Mouse (Mus musculus) midbrain, embryonic 11.5 days (tissue): Measurements from ENCODE around the gene Diras1. TPM values are rescaled to one million over a fixed set of nuclear protein-coding genes. Genes with fewer than 3 reads are reported as not detected.

Source experiments
- ATAC-seq: fragments of 200-750 bp; cut with Nextera tagmentation; 2 replicates; pipeline ENCODE4 v1.8.0; 2017; ENCODE audit warnings: moderate TSS enrichment, moderate library complexity; ENCODE audit not compliant: low FRiP score
- DNase-seq: peaks from one replicate; pipeline ENCODE4 v3.0.0; 2015; ENCODE audit warnings: low spot score; ENCODE audit errors: missing footprints
- H3K27ac ChIP-seq: fragments of 300-500 bp; sonication (generic); 2 replicates; pipeline ENCODE4 v1.5.1; 2014; ENCODE audit warnings: low read depth, low read length
- H3K27me3 ChIP-seq: fragments of 300-500 bp; sonication (generic); 2 replicates; pipeline ENCODE4 v1.6.1; 2014; ENCODE audit warnings: mild to moderate bottlenecking, low read length, moderate library complexity, mixed read lengths; ENCODE audit not compliant: control insufficient read depth, insufficient read depth
- H3K36me3 ChIP-seq: fragments of 300-500 bp; sonication (generic); 2 replicates; pipeline ENCODE4 v1.6.1; 2014; ENCODE audit warnings: mild to moderate bottlenecking, low read length, moderate library complexity, mixed read lengths; ENCODE audit not compliant: control insufficient read depth, insufficient read depth
- H3K4me1 ChIP-seq: fragments of 300-500 bp; sonication (generic); 2 replicates; pipeline ENCODE4 v1.6.1; 2014; ENCODE audit warnings: low read length; ENCODE audit not compliant: control insufficient read depth, insufficient read depth
- H3K4me2 ChIP-seq: fragments of 300-500 bp; sonication (generic); 2 replicates; pipeline ENCODE4 v1.6.1; 2014; ENCODE audit warnings: mild to moderate bottlenecking, moderate library complexity
- H3K4me3 ChIP-seq: fragments of 300-500 bp; sonication (generic); 2 replicates; pipeline ENCODE4 v1.5.1; 2014; ENCODE audit warnings: low read depth, low read length
- H3K9ac ChIP-seq: fragments of 300-500 bp; sonication (generic); 2 replicates; pipeline ENCODE4 v1.6.1; 2014; ENCODE audit warnings: low read length
- H3K9me3 ChIP-seq: fragments of 300-500 bp; sonication (generic); 2 replicates; pipeline ENCODE4 v1.6.1; 2016; ENCODE audit warnings: low read length; ENCODE audit not compliant: control insufficient read depth
- WGBS: fragments of 180-500 bp; shearing (Covaris S2); extraction: QIAGEN DNeasy Blood & Tissue Kit; methylation state at CpG from one replicate; pipeline ENCODE4 v1.1.7; 2014; 5-methylcytosine and 5-hydroxymethylcytosine counted together
- polyA plus RNA-seq: library from polyadenylated mRNA; unstranded; fragments of >200 nt; fragmentation: Nextera tagmentation; extraction: Ambion mirVana; gene quantifications from 2 replicates; pipeline ENCODE4 v1.2.1, GENCODE M21; 2014

Gene Diras1
- polyA plus RNA-seq, 1 experiment from 2014 or later = 3.3 TPM

DNA sequence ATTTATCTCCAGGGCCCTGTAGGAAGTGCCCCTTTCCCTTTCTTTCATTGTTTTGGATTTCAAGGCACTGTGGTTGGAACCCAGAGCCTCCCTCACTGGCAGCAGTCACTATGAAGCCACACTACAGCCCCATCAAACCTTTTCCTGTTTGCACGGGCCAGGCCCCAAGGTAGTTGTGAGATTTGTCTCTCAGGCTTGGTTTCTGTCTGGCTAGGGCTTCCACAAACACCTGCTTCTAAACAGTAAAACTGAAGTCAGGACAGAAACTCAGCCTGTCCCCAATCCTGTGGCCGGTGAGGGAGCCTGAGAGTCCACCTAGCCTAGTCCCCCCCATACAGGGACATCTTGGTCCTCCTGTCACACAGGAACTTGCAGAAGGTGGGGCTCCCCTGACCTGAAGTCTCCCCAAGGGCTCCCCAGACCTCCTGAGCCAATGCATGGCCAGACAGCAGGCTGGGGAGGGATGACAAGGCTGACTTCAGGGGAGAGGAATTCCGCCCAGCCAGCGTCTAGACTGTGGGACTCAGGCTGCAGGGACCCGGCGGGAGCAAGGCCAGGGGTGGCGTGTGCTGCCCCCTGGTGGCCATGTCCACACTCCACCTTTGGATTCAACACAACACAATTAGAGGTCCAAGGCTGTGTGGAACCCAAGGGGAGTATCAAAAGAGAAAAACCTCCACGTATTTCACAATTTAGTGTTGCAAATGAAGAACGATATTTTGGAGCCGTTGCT lies 37.6 kb downstream of the Diras1 start:
- Histone ChIP-seq H3K9ac (no peak overlapping the region), H3K27ac (no peak overlapping the region), H3K4me1 (peaks cover 7% of the 10 kb centered on the region), H3K9me3 (no peaks in the 10 kb centered on the region), H3K36me3 (no peaks in the 10 kb centered on the region), H3K27me3 (peaks cover 32% of the 10 kb centered on the region), H3K4me2 (no peak overlapping the region), H3K4me3 (no peak overlapping the region)
- 9% methylated on average over 10 of the region's 10 CpGs for WGBS
- DNase-seq (peak; percentile 98), ATAC-seq (peak; percentile 84)

DNA sequence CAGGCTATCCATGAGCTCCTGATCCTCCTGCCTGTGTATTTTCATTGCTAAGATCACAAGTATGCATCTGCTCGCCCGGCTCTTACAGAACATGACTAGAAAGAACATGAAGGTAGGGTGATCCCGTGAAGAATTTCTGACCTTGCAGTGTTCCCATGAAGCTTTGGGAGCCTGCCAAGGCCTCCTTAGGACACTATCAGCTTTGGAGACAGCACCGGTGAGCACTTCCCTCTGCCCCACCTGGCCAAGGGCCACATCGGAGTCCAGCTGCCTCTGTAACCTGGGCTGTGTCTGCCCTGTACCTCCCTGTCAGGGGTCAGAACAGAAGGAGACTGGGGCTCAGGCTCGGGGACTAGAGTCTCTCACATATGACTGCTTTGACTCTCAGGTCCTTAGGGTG lies 38.7 kb downstream of the Diras1 start:
- Histone ChIP-seq H3K9me3 (no peaks in the 10 kb centered on the region), H3K27ac (no peak overlapping the region), H3K4me3 (no peak overlapping the region), H3K9ac (no peak overlapping the region), H3K27me3 (peaks cover 32% of the 10 kb centered on the region), H3K4me2 (no peak overlapping the region), H3K4me1 (peaks cover 7% of the 10 kb centered on the region), H3K36me3 (no peaks in the 10 kb centered on the region)
- no peak for DNase-seq
- ATAC-seq = no peak
- WGBS = 73% methylated on average over 6 of the region's 6 CpGs

DNA sequence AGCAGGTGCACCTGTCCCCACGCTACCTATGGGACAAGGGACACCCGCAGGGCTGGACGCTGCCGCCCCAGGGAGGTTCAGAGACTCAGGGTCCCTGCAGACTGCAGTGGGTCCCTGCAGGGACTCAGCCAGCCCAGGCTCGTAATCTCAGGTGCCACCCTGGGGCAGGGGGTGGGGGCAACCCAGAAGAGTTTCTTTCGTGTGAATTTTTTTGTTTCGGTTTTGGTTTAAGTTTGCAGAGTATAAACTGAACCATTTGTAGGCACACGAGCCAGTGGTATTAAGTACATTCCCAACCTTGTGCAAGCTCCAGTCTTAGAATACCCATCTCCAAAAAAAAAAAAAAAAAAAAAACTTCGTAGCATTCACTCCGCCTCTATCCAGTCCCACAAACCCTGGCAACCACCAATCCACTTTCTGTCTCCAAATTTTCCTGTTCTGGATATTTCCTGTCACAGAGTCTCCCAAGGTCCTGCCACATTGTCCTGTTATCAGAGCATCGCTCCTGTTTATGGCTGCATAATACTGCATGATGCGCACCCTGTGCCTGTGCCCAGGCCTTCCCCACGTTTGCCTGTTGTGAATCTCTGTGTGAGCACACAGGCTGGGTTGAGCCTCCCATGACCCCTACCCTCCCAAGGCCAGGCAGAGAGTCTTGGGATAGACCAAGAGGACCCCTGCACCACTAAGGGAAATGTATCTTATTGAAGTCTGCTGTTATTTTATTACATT lies 39.3 kb downstream of the Diras1 start:
- Histone ChIP-seq H3K27ac (no peak overlapping the region), H3K4me2 (0 out of 2 replicates have a peak overlapping the region, but pooled peaks have one; percentile 13), H3K36me3 (no peaks in the 10 kb centered on the region), H3K27me3 (peaks cover 32% of the 10 kb centered on the region), H3K4me1 (peaks cover 7% of the 10 kb centered on the region), H3K9me3 (no peaks in the 10 kb centered on the region), H3K9ac (no peak overlapping the region), H3K4me3 (0 out of 2 replicates have a peak overlapping the region, but pooled peaks have one; percentile 5)
- DNase-seq = no peak
- no peak for ATAC-seq
- 32% methylated on average over 13 of the region's 13 CpGs for WGBS

DNA sequence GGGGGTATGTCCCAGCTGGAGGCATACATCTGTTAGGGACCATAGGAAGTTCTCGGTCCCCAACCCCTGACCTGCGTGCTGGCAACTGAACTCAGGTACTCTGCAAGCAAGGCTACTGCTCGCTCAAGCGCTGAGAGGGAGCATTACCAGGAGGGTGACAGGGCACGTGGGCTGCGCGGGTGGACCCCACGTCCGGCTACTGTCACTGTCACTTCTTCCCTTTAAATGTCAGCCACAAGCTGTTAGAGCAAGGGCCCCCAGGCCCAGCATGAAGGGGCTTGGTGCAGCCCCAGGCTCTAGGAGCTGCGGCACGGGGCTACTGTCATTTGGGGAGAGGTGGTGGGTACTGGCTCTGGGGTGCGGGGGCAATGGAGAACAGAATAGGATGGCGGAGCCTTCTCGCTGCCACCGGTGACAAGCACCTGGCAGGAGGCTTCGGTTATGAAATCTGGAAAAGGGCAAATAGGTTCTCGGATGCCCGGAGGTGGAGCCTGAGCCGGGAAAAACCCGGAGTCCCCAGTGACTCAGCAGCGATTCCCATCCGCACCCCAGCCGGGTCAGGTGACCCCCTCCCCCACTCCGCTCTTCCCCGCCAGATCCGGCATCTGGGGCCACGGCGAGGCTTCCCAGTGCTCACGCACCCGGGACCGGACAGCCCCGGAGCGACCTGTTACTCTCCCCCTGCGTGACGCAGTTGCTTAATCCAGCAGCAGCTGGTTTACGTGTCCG lies 40.1 kb downstream of the Diras1 start:
- H3K9ac ChIP-seq = peak overlapping the region; percentile 16; the same call in 1 of the 2 replicates

DNA sequence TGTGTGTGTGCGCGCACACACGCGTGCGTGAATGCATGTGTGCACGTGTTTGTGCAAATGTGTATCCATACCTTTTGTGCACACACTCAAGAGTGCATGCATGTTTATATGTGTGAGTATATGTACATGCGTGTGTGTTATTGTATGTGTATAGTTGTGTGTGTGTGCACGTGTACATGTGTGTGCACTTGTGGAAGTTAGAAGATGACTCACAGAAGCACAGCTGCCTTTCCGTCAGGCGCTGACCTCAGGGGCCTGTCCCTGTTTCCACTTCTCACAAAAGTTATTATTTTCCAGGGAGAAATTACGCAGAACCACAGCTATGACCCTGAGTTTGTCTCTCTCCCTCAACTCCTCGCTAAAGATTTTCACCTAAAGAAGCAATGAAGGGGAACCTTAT lies 41.2 kb downstream of the Diras1 start:
- DNase-seq (no peak), ATAC-seq (no peak)
- WGBS = 91% methylated on average over 12 of the region's 12 CpGs
- Histone ChIP-seq H3K27ac (no peak overlapping the region), H3K4me1 (peaks cover 7% of the 10 kb centered on the region), H3K9ac (no peak overlapping the region), H3K4me3 (no peak overlapping the region), H3K9me3 (no peaks in the 10 kb centered on the region), H3K27me3 (peaks cover 32% of the 10 kb centered on the region), H3K4me2 (no peak overlapping the region), H3K36me3 (no peaks in the 10 kb centered on the region)

More for the DNA sequence above, 40.1 kb downstream of the Diras1 start:
- Histone ChIP-seq H3K4me1 (peaks cover 7% of the 10 kb centered on the region), H3K4me2 (0 out of 2 replicates have a peak overlapping the region, but pooled peaks have one; percentile 13), H3K9me3 (no peaks in the 10 kb centered on the region), H3K27me3 (peaks cover 32% of the 10 kb centered on the region), H3K36me3 (no peaks in the 10 kb centered on the region), H3K4me3 (0 out of 2 replicates have a peak overlapping the region, but pooled peaks have one; percentile 5), H3K27ac (no peak overlapping the region)
- 10% methylated on average over 37 of the region's 37 CpGs for WGBS
- no peak for ATAC-seq
- no peak for DNase-seq

DNA sequence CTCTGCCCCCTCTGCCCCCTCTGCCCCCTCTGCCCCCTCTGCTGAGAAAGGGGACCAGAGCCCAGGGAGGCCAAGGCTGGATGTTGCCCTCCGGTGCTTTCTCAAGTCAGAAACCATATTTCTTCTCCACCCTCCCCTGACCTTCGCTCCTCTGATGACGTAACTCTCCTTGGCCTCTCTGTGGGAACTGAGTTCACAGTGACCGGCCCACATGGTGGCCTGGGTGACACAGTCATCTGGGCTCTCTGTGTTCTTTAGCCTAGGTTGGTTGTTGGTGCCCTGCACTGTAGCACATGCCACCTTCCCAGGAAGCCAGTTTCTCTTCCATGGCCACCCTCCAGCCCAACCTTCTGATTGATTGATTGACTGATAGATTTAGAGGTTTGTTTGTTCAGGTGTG lies 43.1 kb downstream of the Diras1 start:
- H3K9me3 ChIP-seq = no peaks in the 10 kb centered on the region
- H3K4me1 ChIP-seq = peaks cover 7% of the 10 kb centered on the region
- H3K4me2 ChIP-seq = no peak overlapping the region
- WGBS = 83% methylated on average over 4 of the region's 4 CpGs
- H3K9ac ChIP-seq = no peak overlapping the region
- peaks cover 28% of the 10 kb centered on the region for H3K27me3 ChIP-seq
- DNase-seq = no peak
- no peak overlapping the region for H3K27ac ChIP-seq
- no peak for ATAC-seq
- H3K4me3 ChIP-seq = no peak overlapping the region
- H3K36me3 ChIP-seq = no peaks in the 10 kb centered on the region

DNA sequence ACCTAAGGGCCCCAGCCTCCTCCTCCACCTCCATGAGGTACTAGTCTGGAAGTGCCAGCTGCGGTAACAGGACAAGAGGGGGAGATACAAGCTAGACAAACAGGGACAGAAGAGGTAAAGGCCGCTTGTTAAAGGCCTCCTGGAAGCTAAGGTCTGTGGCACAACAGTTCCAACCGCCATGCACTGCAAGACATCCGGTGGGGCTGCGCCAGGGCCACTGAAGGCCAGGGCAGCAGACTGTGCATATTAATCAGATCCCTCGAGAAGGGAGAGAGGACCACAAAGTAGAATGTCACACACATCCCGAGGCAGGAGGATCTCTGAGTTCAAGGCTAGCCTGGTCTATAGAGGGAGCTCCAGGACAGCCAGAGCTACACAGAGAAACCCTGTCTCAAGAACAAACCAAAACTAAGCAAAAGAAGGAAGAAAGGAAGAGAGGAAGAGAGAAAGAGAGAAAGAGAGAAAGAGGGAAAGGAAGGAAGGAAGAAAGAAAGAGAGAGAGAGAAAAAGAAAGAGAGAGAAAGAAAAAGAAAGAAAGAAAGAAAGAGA lies 43.8 kb downstream of the Diras1 start:
- ATAC-seq = no peak
- no peak overlapping the region for H3K9ac ChIP-seq
- WGBS = 57% methylated on average over 7 of the region's 7 CpGs

DNA sequence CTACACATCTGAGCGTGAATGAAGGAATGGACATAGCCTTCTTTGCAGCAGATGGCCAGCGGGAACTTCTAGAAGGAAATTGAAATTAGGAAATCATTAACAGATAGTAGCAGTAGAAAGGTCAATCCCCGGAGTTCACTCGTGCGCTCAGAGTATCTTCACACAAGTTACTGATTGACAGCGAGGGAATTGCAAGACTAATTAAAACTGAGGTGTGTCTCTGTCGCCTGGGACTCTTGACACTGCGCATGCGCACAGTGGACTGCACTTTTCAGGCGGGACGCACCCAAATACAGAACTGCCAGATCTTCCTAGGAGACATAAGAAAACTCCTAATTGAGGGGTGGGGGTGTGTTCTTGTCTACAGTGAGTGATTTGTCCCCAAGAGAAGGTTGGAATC lies 50.0 kb downstream of the Diras1 start:
- ATAC-seq (no peak), DNase-seq (no peak)
- WGBS = 95% methylated on average over 11 of the region's 11 CpGs
- H3K4me1 ChIP-seq = no peaks in the 10 kb centered on the region
- H3K4me3 ChIP-seq = no peak overlapping the region
- H3K36me3 ChIP-seq = no peaks in the 10 kb centered on the region
- H3K27me3 ChIP-seq = no peaks in the 10 kb centered on the region
- H3K27ac ChIP-seq = no peak overlapping the region
- no peaks in the 10 kb centered on the region for H3K9me3 ChIP-seq
- no peak overlapping the region for H3K4me2 ChIP-seq
- H3K9ac ChIP-seq = no peak overlapping the region

More for the DNA sequence above, 43.8 kb downstream of the Diras1 start:
- Histone ChIP-seq H3K36me3 (no peaks in the 10 kb centered on the region), H3K27ac (no peak overlapping the region), H3K9me3 (no peaks in the 10 kb centered on the region), H3K4me3 (no peak overlapping the region), H3K27me3 (peaks cover 22% of the 10 kb centered on the region), H3K4me2 (no peak overlapping the region), H3K4me1 (peaks cover 7% of the 10 kb centered on the region)
- no peak for DNase-seq
